Mouse (Mus musculus): ENCODE measurements around the gene Depp1. TPM values are rescaled to one million over a fixed set of nuclear protein-coding genes. Genes with fewer than 3 reads are reported as not detected.

Gene Depp1
- total and polyA plus RNA-seq, 2 experiments = 125 to 244 TPM

- WGBS = 77% methylated on average over 5 of the region's 5 CpGs
- DNase-seq (ENCODE audit: extremely low read depth, low read depth, low spot score) = no peak
- Histone ChIP-seq H3K4me1 (ENCODE audit: control insufficient read depth, insufficient read depth, low read length) (peaks cover 6% of the 10 kb centered on the region; the same call in 1 of the 2 replicates), H3K36me3 (ENCODE audit: control insufficient read depth, insufficient read depth, low read length) (no peaks in the 10 kb centered on the region), H3K9ac (ENCODE audit: low read depth, low read length) (no peak overlapping the region), H3K27ac (replicated peaks; ENCODE audit: insufficient read depth, low read depth, low read length) (no peak overlapping the region), H3K4me3 (ENCODE audit: insufficient read depth, low read depth, low read length) (no peak overlapping the region), H3K27me3 (ENCODE audit: control insufficient read depth, insufficient read depth, low read length) (no peaks in the 10 kb centered on the region), H3K79me2 (ENCODE audit: control insufficient read depth, insufficient read depth, low read length) (no peaks in the 10 kb centered on the region)
- TF ChIP-seq POLR2A (IDR thresholded peaks at IDR 0.05; ENCODE audit: extremely low read depth, insufficient read depth, low read length) (no peak), CTCF (IDR thresholded peaks at IDR 0.05; ENCODE audit: low read depth, low read length) (no peak)
Measured at GRCm38 (mm10) chr6:116671031-116671430, 20.6 kb downstream of the Depp1 start.

DNA sequence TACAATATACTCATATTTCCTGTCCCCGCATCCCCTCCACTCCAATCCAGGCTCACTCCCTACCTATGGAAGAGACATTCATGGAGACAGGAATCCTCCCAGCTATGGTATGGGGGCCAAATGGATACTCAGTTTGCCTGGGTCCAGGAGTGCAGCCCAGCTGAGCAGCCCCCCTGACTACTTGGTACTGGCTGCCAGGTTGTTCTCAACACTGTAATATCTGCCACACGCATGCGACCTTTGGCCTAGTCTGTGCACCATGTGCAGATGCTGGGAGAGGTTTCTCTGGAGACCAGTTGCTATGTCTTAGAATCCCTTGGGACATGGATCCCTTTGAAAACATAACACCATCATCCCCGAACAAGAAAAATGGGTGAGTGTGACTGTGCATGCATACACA is 21.4 kb downstream of the Depp1 start:
- H3K4me3 ChIP-seq (ENCODE audit: insufficient read depth, low read depth, low read length) = no peak overlapping the region

GRCm38 (mm10) chr6:116672349-116672748 is 21.9 kb downstream of the Depp1 start:
- no peaks in the 10 kb centered on the region for H3K36me3 ChIP-seq (ENCODE audit: control insufficient read depth, insufficient read depth, low read length)
- no peaks in the 10 kb centered on the region for H3K27me3 ChIP-seq (ENCODE audit: control insufficient read depth, insufficient read depth, low read length)
- no peak overlapping the region for H3K27ac ChIP-seq (replicated peaks; ENCODE audit: insufficient read depth, low read depth, low read length)
- H3K4me3 ChIP-seq (ENCODE audit: insufficient read depth, low read depth, low read length) = peak overlapping the region; percentile 8; the same call in 1 of the 2 replicates
- TF ChIP-seq CTCF (IDR thresholded peaks at IDR 0.05; ENCODE audit: low read depth, low read length) (no peak), POLR2A (IDR thresholded peaks at IDR 0.05; ENCODE audit: extremely low read depth, insufficient read depth, low read length) (no peak)
- peaks cover 6% of the 10 kb centered on the region; the same call in 1 of the 2 replicates for H3K4me1 ChIP-seq (ENCODE audit: control insufficient read depth, insufficient read depth, low read length)
- DNase-seq (ENCODE audit: extremely low read depth, low read depth, low spot score) = no peak
- WGBS = 66% methylated on average over 5 of the region's 5 CpGs
- H3K79me2 ChIP-seq (ENCODE audit: control insufficient read depth, insufficient read depth, low read length) = no peaks in the 10 kb centered on the region
- H3K9ac ChIP-seq (ENCODE audit: low read depth, low read length) = no peak overlapping the region

More for the DNA sequence above, 21.4 kb downstream of the Depp1 start:
- WGBS = 79% methylated on average over 4 of the region's 4 CpGs
- Histone ChIP-seq H3K79me2 (ENCODE audit: control insufficient read depth, insufficient read depth, low read length) (no peaks in the 10 kb centered on the region), H3K9ac (ENCODE audit: low read depth, low read length) (no peak overlapping the region), H3K36me3 (ENCODE audit: control insufficient read depth, insufficient read depth, low read length) (no peaks in the 10 kb centered on the region), H3K27me3 (ENCODE audit: control insufficient read depth, insufficient read depth, low read length) (no peaks in the 10 kb centered on the region), H3K4me1 (ENCODE audit: control insufficient read depth, insufficient read depth, low read length) (peaks cover 6% of the 10 kb centered on the region; the same call in 1 of the 2 replicates), H3K27ac (replicated peaks; ENCODE audit: insufficient read depth, low read depth, low read length) (no peak overlapping the region)
- no peak for DNase-seq (ENCODE audit: extremely low read depth, low read depth, low spot score)
- TF ChIP-seq POLR2A (IDR thresholded peaks at IDR 0.05; ENCODE audit: extremely low read depth, insufficient read depth, low read length) (no peak), CTCF (IDR thresholded peaks at IDR 0.05; ENCODE audit: low read depth, low read length) (no peak)

GRCm38 (mm10) chr6:116673471-116674282 is 23.3 kb downstream of the Depp1 start, which contains the start of gene Rassf4:
Rassf4 (minus strand) TSS chr6:116673952.
- TF ChIP-seq CTCF (IDR thresholded peaks at IDR 0.05; ENCODE audit: low read depth, low read length) = no peak
- no peak for TF ChIP-seq POLR2A (IDR thresholded peaks at IDR 0.05; ENCODE audit: extremely low read depth, insufficient read depth, low read length)
- peak within 1 kb of the TSS; percentile 36 for H3K9ac ChIP-seq (ENCODE audit: low read depth, low read length)
- H3K27me3 ChIP-seq (ENCODE audit: control insufficient read depth, insufficient read depth, low read length) = no peaks in the 10 kb centered on the region
- no peaks in the 10 kb centered on the region for H3K36me3 ChIP-seq (ENCODE audit: control insufficient read depth, insufficient read depth, low read length)
- DNase-seq (ENCODE audit: extremely low read depth, low read depth, low spot score) = peak; percentile 54
- peaks cover 6% of the 10 kb centered on the region; the same call in 1 of the 2 replicates for H3K4me1 ChIP-seq (ENCODE audit: control insufficient read depth, insufficient read depth, low read length)
- H3K27ac ChIP-seq (replicated peaks; ENCODE audit: insufficient read depth, low read depth, low read length) = 0 out of 2 replicates have a peak within 1 kb of the TSS, but pooled peaks have one; percentile 2
- H3K4me3 ChIP-seq (ENCODE audit: insufficient read depth, low read depth, low read length) = peak within 1 kb of the TSS; percentile 63
- 3% methylated on average over 44 of the region's 44 CpGs for WGBS
- H3K79me2 ChIP-seq (ENCODE audit: control insufficient read depth, insufficient read depth, low read length) = no peaks in the 10 kb centered on the region

GRCm38 (mm10) chr6:116674283-116674886 is 24.0 kb downstream of the Depp1 start:
- no peaks in the 10 kb centered on the region for H3K36me3 ChIP-seq (ENCODE audit: control insufficient read depth, insufficient read depth, low read length)
- no peak overlapping the region for H3K9ac ChIP-seq (ENCODE audit: low read depth, low read length)
- peaks cover 6% of the 10 kb centered on the region; the same call in 1 of the 2 replicates for H3K4me1 ChIP-seq (ENCODE audit: control insufficient read depth, insufficient read depth, low read length)
- WGBS = 56% methylated on average over 16 of the region's 16 CpGs
- H3K27ac ChIP-seq (replicated peaks; ENCODE audit: insufficient read depth, low read depth, low read length) = 0 out of 2 replicates have a peak overlapping the region, but pooled peaks have one; percentile 2
- H3K79me2 ChIP-seq (ENCODE audit: control insufficient read depth, insufficient read depth, low read length) = no peaks in the 10 kb centered on the region
- H3K27me3 ChIP-seq (ENCODE audit: control insufficient read depth, insufficient read depth, low read length) = no peaks in the 10 kb centered on the region
- H3K4me3 ChIP-seq (ENCODE audit: insufficient read depth, low read depth, low read length) = no peak overlapping the region
- DNase-seq (ENCODE audit: extremely low read depth, low read depth, low spot score) = no peak
- no peak for TF ChIP-seq POLR2A (IDR thresholded peaks at IDR 0.05; ENCODE audit: extremely low read depth, insufficient read depth, low read length)

All from liver, adult 2 months (tissue).